In genomic region chr2:153470983-153471382, GRCm38 (mm10) we compare ENCODE assay signal across 15 mouse cellular contexts. TPM values are rescaled to one million over a fixed set of nuclear protein-coding genes. Genes with fewer than 3 reads are reported as not detected.
DNase-seq lines count a peak whose midpoint lies in the region; ATAC-seq and TF ChIP-seq lines count a peak whose summit lies in the region.
"Had no signal": no experiment of that assay in that cellular context is flagged by ENCODE, and none has a peak within 500 bp of the region (broad histone marks: within the 10 kb centered on the region; RNA-seq: fewer than 3 reads in every experiment).

No protein-coding gene starts in this region.

- no peaks in the 10 kb centered on the region for H3K27me3 ChIP-seq in forebrain, embryonic 13.5 days
- H3K27me3 ChIP-seq in forebrain, embryonic 11.5 days (ENCODE audit: control insufficient read depth, insufficient read depth, low read length): no peaks in the 10 kb centered on the region
- H3K27me3 ChIP-seq in limb, embryonic 15.5 days: no peaks in the 10 kb centered on the region
- no peaks in the 10 kb centered on the region for H3K27me3 ChIP-seq in midbrain, embryonic 15.5 days (replicated peaks)
- H3K27me3 ChIP-seq: heart, embryonic 13.5 days; liver, embryonic 13.5 days had no signal

- H3K4me3 ChIP-seq in forebrain, embryonic 13.5 days: no peak overlapping the region
- H3K4me3 ChIP-seq in forebrain, embryonic 11.5 days (ENCODE audit: low read depth, low read length): no peak overlapping the region
- H3K4me3 ChIP-seq in layer of hippocampus, adult 2 months: no peak overlapping the region
- no peak overlapping the region for H3K4me3 ChIP-seq in limb, embryonic 15.5 days
- no peak overlapping the region for H3K4me3 ChIP-seq in midbrain, embryonic 15.5 days
- H3K4me3 ChIP-seq: heart, embryonic 13.5 days; liver, embryonic 13.5 days had no signal

- H3K36me3 ChIP-seq in forebrain, embryonic 13.5 days (ENCODE audit: poor library complexity, severe bottlenecking): no peaks in the 10 kb centered on the region
- H3K36me3 ChIP-seq in forebrain, embryonic 11.5 days (ENCODE audit: control insufficient read depth, insufficient read depth, low read length): no peaks in the 10 kb centered on the region
- no peaks in the 10 kb centered on the region for H3K36me3 ChIP-seq in limb, embryonic 15.5 days
- 0 out of 2 replicates have a peak, but pooled peaks cover 3% of the 10 kb centered on the region for H3K36me3 ChIP-seq in midbrain, embryonic 15.5 days (replicated peaks)
- H3K36me3 ChIP-seq: heart, embryonic 13.5 days had no signal

- H3K4me2 ChIP-seq in forebrain, embryonic 13.5 days: no peak overlapping the region
- no peak overlapping the region for H3K4me2 ChIP-seq in forebrain, embryonic 11.5 days (ENCODE audit: low read depth, low read length, severe bottlenecking)
- no peak overlapping the region for H3K4me2 ChIP-seq in limb, embryonic 15.5 days
- no peak overlapping the region for H3K4me2 ChIP-seq in midbrain, embryonic 15.5 days
- H3K4me2 ChIP-seq: heart, embryonic 13.5 days; liver, embryonic 13.5 days had no signal

- peak; percentile 65; the same call in 1 of the 2 replicates for ATAC-seq in forebrain, embryonic 13.5 days
- no peak for ATAC-seq in forebrain, embryonic 11.5 days (replicated peaks; ENCODE audit: low FRiP score)
- 0 out of 2 replicates have a peak, but pooled peaks have one; percentile 26 for ATAC-seq in limb, embryonic 15.5 days (ENCODE audit: insufficient number of reproducible peaks, low FRiP score, low TSS enrichment, low read depth)
- ATAC-seq in midbrain, embryonic 15.5 days (replicated peaks): no peak
- ATAC-seq: inflammation-experienced regulatory T-cells, adult 6 months had no signal

- peak overlapping the region; percentile 55; the same call in 1 of the 2 replicates for H3K27ac ChIP-seq in forebrain, embryonic 13.5 days
- no peak overlapping the region for H3K27ac ChIP-seq in forebrain, embryonic 11.5 days (ENCODE audit: low read depth, low read length)
- H3K27ac ChIP-seq in layer of hippocampus, adult 2 months: peak overlapping the region; percentile 23; the same call in 1 of the 2 replicates
- no peak overlapping the region for H3K27ac ChIP-seq in limb, embryonic 15.5 days
- H3K27ac ChIP-seq in midbrain, embryonic 15.5 days: no peak overlapping the region
- H3K27ac ChIP-seq: liver, embryonic 13.5 days; macrophage had no signal

- no peak for DNase-seq in forebrain, embryonic 11.5 days (ENCODE audit: low spot score)
- DNase-seq in layer of hippocampus, adult 2 months (ENCODE audit: low spot score in 2 of 2): no peak
- DNase-seq in layer of hippocampus, adult 9-10 months (ENCODE audit: low spot score): no peak
- peak; percentile 75 for DNase-seq in gastrocnemius, postnatal 14 days
- DNase-seq in thymus, postnatal 25 days: no peak
- DNase-seq: layer of hippocampus, postnatal 36 days; liver, embryonic 13.5 days had no signal

- intact Hi-C loops in gastrocnemius, postnatal 14 days (cut with DNase I; ENCODE audit: low total_unique reads): no loop called here

- 49% methylated on average over 3 of the region's 3 CpGs for WGBS in forebrain, embryonic 13.5 days
- WGBS in forebrain, embryonic 11.5 days: 61% methylated on average over 3 of the region's 3 CpGs
- 27% methylated on average over 3 of the region's 3 CpGs for WGBS in limb, embryonic 15.5 days
- WGBS in midbrain, embryonic 15.5 days: 34% methylated on average over 3 of the region's 3 CpGs

- peaks cover 34% of the 10 kb centered on the region for H3K4me1 ChIP-seq in forebrain, embryonic 13.5 days
- peaks cover 3% of the 10 kb centered on the region; the same call in 1 of the 2 replicates for H3K4me1 ChIP-seq in forebrain, embryonic 11.5 days (replicated peaks; ENCODE audit: control insufficient read depth, insufficient read depth, low read length)
- peaks cover 23% of the 10 kb centered on the region for H3K4me1 ChIP-seq in limb, embryonic 15.5 days
- peaks cover 24% of the 10 kb centered on the region for H3K4me1 ChIP-seq in midbrain, embryonic 15.5 days

- no peak for TF ChIP-seq CTCF in layer of hippocampus, adult 2 months (conservative IDR thresholded peaks at IDR 0.05)

- no peaks in the 10 kb centered on the region for H3K9me3 ChIP-seq in forebrain, embryonic 13.5 days (replicated peaks)
- no peaks in the 10 kb centered on the region for H3K9me3 ChIP-seq in forebrain, embryonic 11.5 days (ENCODE audit: control insufficient read depth, low read length)
- H3K9me3 ChIP-seq in limb, embryonic 15.5 days: no peaks in the 10 kb centered on the region
- H3K9me3 ChIP-seq in midbrain, embryonic 15.5 days: no peaks in the 10 kb centered on the region
- H3K9me3 ChIP-seq: heart, embryonic 13.5 days; liver, embryonic 13.5 days had no signal

- no peak overlapping the region for H3K9ac ChIP-seq in forebrain, embryonic 13.5 days
- H3K9ac ChIP-seq in forebrain, embryonic 11.5 days (ENCODE audit: low read length): no peak overlapping the region
- no peak overlapping the region for H3K9ac ChIP-seq in limb, embryonic 15.5 days
- H3K9ac ChIP-seq in midbrain, embryonic 15.5 days: no peak overlapping the region
- H3K9ac ChIP-seq: heart, embryonic 13.5 days; liver, embryonic 13.5 days had no signal

RNA-seq across cellular contexts. Expression of gene 4930404H24Rik, which starts 21.6 kb away (rescaled TPM):
- polyA plus RNA-seq in forebrain, embryonic 13.5 days (2015; fragmentation: Nextera tagmentation; extraction: Ambion mirVana): not detected in 2 replicates
- not detected in 2 replicates for polyA plus RNA-seq in forebrain, embryonic 11.5 days (2014; fragmentation: Nextera tagmentation; extraction: Ambion mirVana)
- total RNA-seq in layer of hippocampus, adult 2 months (2021): not detected
- total RNA-seq in gastrocnemius, postnatal 14 days (2021): not detected
- polyA plus RNA-seq in limb, embryonic 15.5 days (2015; fragmentation: Nextera tagmentation; extraction: Ambion mirVana): not detected in 2 replicates
- polyA plus RNA-seq in midbrain, embryonic 15.5 days (2015; fragmentation: Nextera tagmentation; extraction: Ambion mirVana): not detected in 2 replicates
- total RNA-seq: layer of hippocampus, postnatal 36 days; monocyte, adult 5-6 weeks had no signal
- polyA plus RNA-seq: heart, embryonic 13.5 days; inflammation-experienced regulatory T-cells, adult 6 months; liver, embryonic 13.5 days; macrophage; stomach, embryonic 16.5 days had no signal

RNA-seq across cellular contexts. Expression of gene Nol4l, which starts 58.8 kb away (rescaled TPM):
- polyA plus RNA-seq in forebrain, embryonic 13.5 days (2015; fragmentation: Nextera tagmentation; extraction: Ambion mirVana): 32.1 and 36.7 TPM in 2 replicates
- 25.6 and 26.2 TPM in 2 replicates for polyA plus RNA-seq in forebrain, embryonic 11.5 days (2014; fragmentation: Nextera tagmentation; extraction: Ambion mirVana)
- 10 to 100 TPM; 47.6 to 52.1 TPM for total RNA-seq in layer of hippocampus, adult 2 months (2021)
- total RNA-seq in gastrocnemius, postnatal 14 days (2021): 1 to 10 TPM; 3.0 to 3.3 TPM
- 7.6 and 8.5 TPM in 2 replicates for polyA plus RNA-seq in limb, embryonic 15.5 days (2015; fragmentation: Nextera tagmentation; extraction: Ambion mirVana)
- polyA plus RNA-seq in midbrain, embryonic 15.5 days (2015; fragmentation: Nextera tagmentation; extraction: Ambion mirVana): 50.8 and 54.6 TPM in 2 replicates

Comparison
In these comparisons a context has a peak if more than half of its experiments do, and no peak if none do; other contexts are left out.
1. ATAC-seq: peak in forebrain, embryonic 13.5 days (single experiment) and limb, embryonic 15.5 days (single experiment); none in forebrain, embryonic 11.5 days (single experiment) and midbrain, embryonic 15.5 days (single experiment).
2. H3K27ac ChIP-seq: peak in forebrain, embryonic 13.5 days (single experiment) and layer of hippocampus, adult 2 months (single experiment); none in forebrain, embryonic 11.5 days (single experiment), limb, embryonic 15.5 days (single experiment) and midbrain, embryonic 15.5 days (single experiment).